Mouse (Mus musculus): ENCODE data around the gene Ryr3.
A peak's percentile ranks its signal among the peaks of the same experiment; 100 is the strongest.

The Ryr3 gene

GRCm38 (mm10) chr2:112653836-112654235 lies 563.1 kb downstream of the Ryr3 start:
- DNase-seq (ENCODE audit: low spot score): no peak

GRCm38 (mm10) chr2:112637206-112637605 lies 579.7 kb downstream of the Ryr3 start:
- DNase-seq (ENCODE audit: low spot score): no peak

GRCm38 (mm10) chr2:112632536-112632935 lies 584.4 kb downstream of the Ryr3 start:
- DNase-seq (ENCODE audit: low spot score): no peak

GRCm38 (mm10) chr2:112630669-112631068 lies 586.2 kb downstream of the Ryr3 start:
- DNase-seq (ENCODE audit: low spot score): no peak

- DNase-seq (ENCODE audit: low spot score): no peak
These were observed 591.7 kb downstream of the Ryr3 start for GRCm38 (mm10) chr2:112625156-112625555.

GRCm38 (mm10) chr2:112617206-112617605 lies 599.7 kb downstream of the Ryr3 start:
- no peak for DNase-seq (ENCODE audit: low spot score)

- DNase-seq (ENCODE audit: low spot score): no peak
These were observed 602.5 kb downstream of the Ryr3 start for GRCm38 (mm10) chr2:112614375-112614774.

- peak; percentile 10 for DNase-seq (ENCODE audit: low spot score)
These were observed 604.3 kb downstream of the Ryr3 start for GRCm38 (mm10) chr2:112612628-112613027.

GRCm38 (mm10) chr2:112606536-112606935 lies 610.4 kb downstream of the Ryr3 start:
- no peak for DNase-seq (ENCODE audit: low spot score)

- DNase-seq (ENCODE audit: low spot score): no peak
These were observed 614.4 kb downstream of the Ryr3 start for GRCm38 (mm10) chr2:112602487-112602886.

- DNase-seq (ENCODE audit: low spot score): no peak
These were observed 616.7 kb downstream of the Ryr3 start for GRCm38 (mm10) chr2:112600222-112600621.

- no peak for DNase-seq (ENCODE audit: low spot score)
These were observed 619.8 kb downstream of the Ryr3 start for GRCm38 (mm10) chr2:112597064-112597463.

- DNase-seq (ENCODE audit: low spot score): no peak
These were observed 620.5 kb downstream of the Ryr3 start for GRCm38 (mm10) chr2:112596415-112596814.

GRCm38 (mm10) chr2:112595807-112596206 lies 621.1 kb downstream of the Ryr3 start:
- DNase-seq (ENCODE audit: low spot score): no peak

- DNase-seq (ENCODE audit: low spot score): no peak
These were observed 623.1 kb downstream of the Ryr3 start for GRCm38 (mm10) chr2:112593781-112594180.

GRCm38 (mm10) chr2:112593322-112593721 lies 623.6 kb downstream of the Ryr3 start:
- DNase-seq (ENCODE audit: low spot score): no peak

- no peak for DNase-seq (ENCODE audit: low spot score)
These were observed 625.4 kb downstream of the Ryr3 start for GRCm38 (mm10) chr2:112591451-112591871.

- DNase-seq (ENCODE audit: low spot score): no peak
These were observed 625.9 kb downstream of the Ryr3 start for GRCm38 (mm10) chr2:112590985-112591384.

Measured in adipocyte (in vitro differentiated cells).